Mouse (Mus musculus) ovary, postnatal 10 days (tissue): ENCODE measurements around the gene Mn1.

Source experiments
- DNase-seq: peaks from one replicate; pipeline ENCODE4 v3.0.0; 2022; ENCODE audit warnings: low spot score

Mn1 gene

GRCm38 (mm10) chr5:111489022-111489616 lies 72.0 kb downstream of the Mn1 start:
- no peak for DNase-seq

GRCm38 (mm10) chr5:111490599-111490998 lies 73.4 kb downstream of the Mn1 start:
- DNase-seq, result no peak

GRCm38 (mm10) chr5:111491485-111491884 lies 74.3 kb downstream of the Mn1 start:
- DNase-seq, result no peak

- DNase-seq, result no peak
Measured at GRCm38 (mm10) chr5:111500036-111500435, 82.9 kb downstream of the Mn1 start.

- no peak for DNase-seq
Measured at GRCm38 (mm10) chr5:111501691-111502441, 84.7 kb downstream of the Mn1 start.

- DNase-seq, result no peak
Measured at GRCm38 (mm10) chr5:111505241-111505640, 88.1 kb downstream of the Mn1 start.

GRCm38 (mm10) chr5:111505824-111506223 lies 88.7 kb downstream of the Mn1 start:
- DNase-seq, result no peak

GRCm38 (mm10) chr5:111506410-111506809 lies 89.2 kb downstream of the Mn1 start:
- no peak for DNase-seq
